Mouse (Mus musculus): ENCODE results near the gene Ttc9c.

Ttc9c gene

GRCm38 (mm10) chr19:8790171-8790570 is 29.0 kb downstream of the Ttc9c start:
- in situ Hi-C loops (cut with MboI; ENCODE audit: unreplicated experiment in 2 of 2): no loop called here

- in situ Hi-C loops (cut with MboI; ENCODE audit: unreplicated experiment in 2 of 2): no loop called here
Measured at GRCm38 (mm10) chr19:8789171-8789570, 30.0 kb downstream of the Ttc9c start.

GRCm38 (mm10) chr19:8788521-8788920 is 30.6 kb downstream of the Ttc9c start:
- in situ Hi-C loops (cut with MboI; ENCODE audit: unreplicated experiment in 2 of 2): no loop called here

- in situ Hi-C loops (cut with MboI; ENCODE audit: unreplicated experiment in 2 of 2): no loop called here
Measured at GRCm38 (mm10) chr19:8786008-8786781, 32.9 kb downstream of the Ttc9c start, which contains the start of gene Taf6l. TSS of gene Taf6l (minus strand) at chr19:8786417.

- in situ Hi-C loops (cut with MboI; ENCODE audit: unreplicated experiment in 2 of 2): loop anchor here in 1 of 2 experiments (5.0 kb wide), 1 partner anchor 42 kb away; the partner anchor contains the start of gene Ttc9c
Measured at GRCm38 (mm10) chr19:8774951-8775421, 44.1 kb downstream of the Ttc9c start.

GRCm38 (mm10) chr19:8774086-8774835 is 44.9 kb downstream of the Ttc9c start, which contains the start of gene Tmem179b:
TSS of gene Tmem179b (minus strand) at chr19:8774467.
- in situ Hi-C loops (cut with MboI; ENCODE audit: unreplicated experiment in 2 of 2): loop anchor here in 1 of 2 experiments (5.0 kb wide), 1 partner anchor 43 kb away; the partner anchor contains the start of gene Ttc9c

GRCm38 (mm10) chr19:8773409-8773808 is 45.7 kb downstream of the Ttc9c start:
- in situ Hi-C loops (cut with MboI; ENCODE audit: unreplicated experiment in 2 of 2): loop anchor here in 1 of 2 experiments (5.0 kb wide), 1 partner anchor 44 kb away; the partner anchor contains the start of gene Ttc9c

GRCm38 (mm10) chr19:8772996-8773395 is 46.1 kb downstream of the Ttc9c start:
- in situ Hi-C loops (cut with MboI; ENCODE audit: unreplicated experiment in 2 of 2): loop anchor here in 1 of 2 experiments (5.0 kb wide), 1 partner anchor 44 kb away; the partner anchor contains the start of gene Ttc9c

GRCm38 (mm10) chr19:8770567-8771270 is 48.4 kb downstream of the Ttc9c start, which contains the start of gene Tmem223:
TSS of gene Tmem223 (plus strand) at chr19:8770996.
- in situ Hi-C loops (cut with MboI; ENCODE audit: unreplicated experiment in 2 of 2): loop anchor here in 1 of 2 experiments (5.0 kb wide), 1 partner anchor 47 kb away; the partner anchor contains the start of gene Ttc9c

- in situ Hi-C loops (cut with MboI; ENCODE audit: unreplicated experiment in 2 of 2): no loop called here
Measured at GRCm38 (mm10) chr19:8765562-8765961, 53.6 kb downstream of the Ttc9c start.

- in situ Hi-C loops (cut with MboI; ENCODE audit: unreplicated experiment in 2 of 2): no loop called here
Measured at GRCm38 (mm10) chr19:8763276-8763675, 55.9 kb downstream of the Ttc9c start.

- in situ Hi-C loops (cut with MboI; ENCODE audit: unreplicated experiment in 2 of 2): no loop called here
Measured at GRCm38 (mm10) chr19:8760757-8761156, 58.4 kb downstream of the Ttc9c start.

Data from v-Abl transformed pro-B cells (cell line).